Mouse (Mus musculus): ENCODE measurements at regions not wholly inside any gene's neighbourhood (a gene's known extent, or its start where the extent isn't known, plus 50 kb on each side); places are given as distances from the start of the nearest gene placed in this dataset.

GRCm38 (mm10) chr8:116403366-116403765 is 101.4 kb upstream of the Dynlrb2 start:
- TF ChIP-seq CTCF (IDR thresholded peaks at IDR 0.05; ENCODE audit: low read depth) = no peak
- TF ChIP-seq EP300 (IDR thresholded peaks at IDR 0.05; ENCODE audit: low read depth) = no peak

Measured in liver, embryonic 14.5 days (tissue).